Mouse (Mus musculus) frontal cortex, adult (tissue): Measurements from ENCODE around the gene Nebl.
A peak's percentile ranks its signal among the peaks of the same experiment; 100 is the strongest.

Experiments
- ATAC-seq: cut with Nextera tagmentation; 2 replicates; pipeline ENCODE4 v1.9.2; 2017; ENCODE audit warnings: mild to moderate bottlenecking, moderate library complexity, mixed read lengths; ENCODE audit not compliant: low TSS enrichment

Gene Nebl

GRCm38 (mm10) chr2:17640861-17641260 is 90.4 kb downstream of the Nebl start:
- no peak for ATAC-seq

DNA sequence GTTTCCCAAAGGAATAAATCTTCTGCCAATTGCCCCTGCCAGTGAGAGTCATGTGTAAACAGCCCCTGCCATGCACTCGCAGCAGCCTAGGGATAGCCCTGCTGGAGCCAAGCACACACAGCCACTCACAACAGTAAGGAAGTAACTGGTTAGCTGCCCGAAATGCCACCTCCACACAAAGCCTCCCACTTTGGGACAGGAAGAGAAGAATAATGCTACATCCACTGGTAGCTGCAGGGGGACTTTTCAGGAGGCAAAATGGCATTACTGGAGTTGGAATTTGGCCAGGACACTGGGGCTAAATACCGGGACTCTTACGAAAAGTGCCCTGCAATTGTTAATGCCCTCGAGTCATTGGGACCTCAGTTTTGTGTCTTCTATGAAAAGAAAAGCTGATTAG is 92.6 kb downstream of the Nebl start:
- peak; percentile 57; the same call in 1 of the 2 replicates for ATAC-seq

DNA sequence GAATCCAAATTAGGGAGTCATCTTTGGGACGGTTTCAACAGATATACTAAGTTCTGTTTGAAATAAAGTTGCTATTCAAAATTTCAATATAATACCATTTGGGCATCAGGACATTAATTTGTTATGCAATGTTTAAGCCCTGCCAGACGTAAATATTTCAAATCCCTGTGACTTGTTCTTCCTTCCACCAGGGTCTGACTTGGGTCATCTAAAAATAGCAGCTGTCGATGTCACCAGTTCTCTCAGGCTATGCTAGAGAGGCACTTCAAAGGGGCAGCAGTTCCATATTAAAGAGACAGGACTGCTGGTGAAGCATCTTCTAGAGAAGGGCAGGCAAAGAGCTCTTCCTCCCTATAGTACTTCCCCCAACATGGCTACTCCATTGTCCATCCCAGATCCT is 107.3 kb downstream of the Nebl start:
- ATAC-seq = no peak

GRCm38 (mm10) chr2:17610259-17610658 is 121.0 kb downstream of the Nebl start:
- no peak for ATAC-seq

DNA sequence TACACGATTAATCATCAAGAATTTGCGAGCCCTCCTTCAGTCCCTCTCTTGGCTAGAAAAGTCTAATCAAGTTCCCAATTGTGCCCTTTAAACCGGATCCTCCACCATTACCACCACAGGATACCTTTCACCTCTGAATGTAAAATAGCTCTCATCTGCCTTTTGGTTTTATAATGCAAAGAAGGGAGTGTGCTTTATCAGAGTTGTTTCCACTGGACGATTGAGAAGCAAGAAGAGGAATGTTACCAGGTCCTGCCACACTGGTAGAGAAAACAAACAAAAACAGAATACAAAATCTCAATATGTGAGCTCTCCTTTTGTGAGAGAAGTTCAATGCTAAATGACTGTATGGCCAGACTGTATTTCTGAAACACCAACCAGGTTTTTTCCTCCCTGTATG is 127.7 kb downstream of the Nebl start:
- ATAC-seq = no peak

GRCm38 (mm10) chr2:17600652-17601051 is 130.6 kb downstream of the Nebl start:
- no peak for ATAC-seq

DNA sequence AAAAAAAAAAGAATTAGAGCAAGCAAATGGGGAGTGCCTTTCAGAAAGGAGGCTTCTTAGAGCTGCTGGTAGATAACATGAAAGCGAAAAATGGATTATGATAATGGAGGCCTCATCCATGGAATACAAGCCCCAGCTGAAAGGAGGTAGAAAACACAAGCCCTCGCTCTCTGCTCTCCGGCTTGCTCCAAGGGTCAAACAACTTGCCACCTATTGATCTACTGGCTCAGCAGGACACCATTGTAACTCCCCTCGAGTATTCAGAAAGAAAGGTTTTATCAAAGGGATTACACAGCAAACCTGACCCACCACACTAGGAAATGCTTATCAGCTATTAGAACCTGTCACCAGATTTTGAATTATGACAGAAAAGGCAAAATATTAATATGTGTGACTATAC is 131.4 kb downstream of the Nebl start:
- ATAC-seq = no peak

DNA sequence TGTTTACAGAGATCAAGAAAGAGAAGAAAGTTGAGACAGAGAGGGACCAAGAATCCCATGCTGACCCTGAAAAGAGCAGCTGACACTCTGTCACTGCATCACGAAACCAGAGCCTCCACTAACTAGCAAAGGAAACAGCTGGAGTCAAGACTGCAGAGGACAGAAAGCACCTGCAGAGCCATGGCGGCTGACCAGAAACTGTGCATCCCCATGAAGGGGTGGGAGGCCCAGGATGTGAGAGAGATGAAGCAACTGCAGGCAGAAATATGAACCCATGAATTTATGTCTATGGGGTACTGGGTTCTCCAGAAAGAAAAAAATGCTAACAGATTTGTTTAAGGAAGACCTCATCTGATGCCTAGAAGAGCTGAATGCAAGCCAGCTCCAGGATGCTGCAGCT is 133.3 kb downstream of the Nebl start:
- peak; percentile 52 for ATAC-seq

DNA sequence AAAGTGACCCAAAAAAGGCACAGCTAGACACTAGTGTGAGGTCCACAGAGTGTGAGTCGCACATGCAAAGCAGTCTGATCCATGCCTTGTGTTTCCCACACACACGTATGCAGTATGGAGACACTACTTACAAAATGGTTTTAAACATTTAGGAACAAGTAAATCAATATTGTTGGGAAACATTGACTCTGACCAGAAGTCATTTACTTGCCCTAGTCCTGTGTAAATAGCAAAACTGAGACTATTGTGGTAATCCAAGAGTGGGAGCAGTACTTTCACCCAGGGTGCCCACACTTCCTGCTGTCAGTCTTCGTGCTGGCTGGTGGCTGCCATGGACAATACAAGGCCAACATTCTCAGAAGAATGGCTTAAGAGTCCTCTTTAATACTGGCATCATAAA is 141.6 kb downstream of the Nebl start:
- no peak for ATAC-seq

GRCm38 (mm10) chr2:17585329-17585992 is 145.8 kb downstream of the Nebl start:
- no peak for ATAC-seq

DNA sequence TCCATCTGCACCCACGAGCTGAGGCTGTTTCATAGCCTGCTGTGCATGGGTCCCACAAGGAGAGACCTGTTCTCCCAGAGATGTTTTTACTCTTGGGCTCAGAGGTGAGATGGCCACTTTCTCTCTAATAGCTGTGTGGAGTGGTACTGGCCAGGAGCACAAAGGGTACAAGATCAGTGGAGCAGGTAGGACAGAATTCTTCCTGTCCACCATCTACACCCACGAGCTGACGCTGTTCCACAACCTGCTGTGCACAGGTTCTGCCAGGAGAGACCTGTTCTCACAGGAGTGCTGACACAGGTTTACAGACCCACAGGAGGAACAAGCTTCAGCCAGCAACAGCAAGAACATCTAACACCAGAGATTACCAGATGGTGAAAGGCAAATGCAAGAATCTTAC is 155.6 kb downstream of the Nebl start:
- no peak for ATAC-seq

- ATAC-seq = no peak
Observed at GRCm38 (mm10) chr2:17571716-17572115, 159.5 kb downstream of the Nebl start.

DNA sequence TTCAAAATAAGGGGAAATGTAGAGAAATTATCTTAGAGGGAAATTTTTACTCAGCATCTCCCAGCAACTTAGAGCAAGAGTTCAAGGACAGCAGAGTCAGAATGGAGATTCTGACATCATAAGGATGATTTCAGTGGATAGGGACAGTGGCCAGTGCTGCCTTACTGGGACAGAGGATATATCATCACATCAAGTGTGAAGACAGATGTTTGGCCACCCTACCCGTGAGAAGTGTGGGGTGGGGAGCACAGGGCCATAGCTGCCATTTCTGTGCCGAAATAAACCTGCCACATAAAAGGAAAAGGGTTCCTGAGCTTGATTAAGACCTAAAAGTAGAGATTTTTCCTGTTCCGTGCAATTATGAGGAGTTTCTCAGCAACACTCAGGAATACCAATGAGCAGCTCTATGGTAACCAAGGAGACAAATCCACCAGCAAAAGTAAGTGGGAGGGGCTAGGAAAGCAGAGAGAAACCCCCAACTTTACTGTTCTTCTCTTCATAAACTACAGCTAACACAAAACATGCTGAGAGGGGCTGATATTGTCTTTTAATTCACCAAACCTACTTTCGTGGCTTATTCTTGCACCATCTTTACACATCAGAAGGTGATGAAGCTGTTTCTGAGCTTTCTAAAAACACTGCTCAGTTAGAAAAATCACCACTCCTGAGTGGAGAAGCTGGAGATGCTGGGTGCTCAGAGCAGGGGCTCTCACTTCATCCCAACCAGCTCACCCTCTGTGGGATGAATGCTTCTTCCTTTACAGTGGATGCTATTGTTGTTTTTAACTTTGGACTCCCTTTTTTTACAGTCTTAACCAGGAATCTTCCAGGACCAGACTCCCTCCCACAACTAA is 172.1 kb downstream of the Nebl start:
- ATAC-seq = peak; percentile 67

DNA sequence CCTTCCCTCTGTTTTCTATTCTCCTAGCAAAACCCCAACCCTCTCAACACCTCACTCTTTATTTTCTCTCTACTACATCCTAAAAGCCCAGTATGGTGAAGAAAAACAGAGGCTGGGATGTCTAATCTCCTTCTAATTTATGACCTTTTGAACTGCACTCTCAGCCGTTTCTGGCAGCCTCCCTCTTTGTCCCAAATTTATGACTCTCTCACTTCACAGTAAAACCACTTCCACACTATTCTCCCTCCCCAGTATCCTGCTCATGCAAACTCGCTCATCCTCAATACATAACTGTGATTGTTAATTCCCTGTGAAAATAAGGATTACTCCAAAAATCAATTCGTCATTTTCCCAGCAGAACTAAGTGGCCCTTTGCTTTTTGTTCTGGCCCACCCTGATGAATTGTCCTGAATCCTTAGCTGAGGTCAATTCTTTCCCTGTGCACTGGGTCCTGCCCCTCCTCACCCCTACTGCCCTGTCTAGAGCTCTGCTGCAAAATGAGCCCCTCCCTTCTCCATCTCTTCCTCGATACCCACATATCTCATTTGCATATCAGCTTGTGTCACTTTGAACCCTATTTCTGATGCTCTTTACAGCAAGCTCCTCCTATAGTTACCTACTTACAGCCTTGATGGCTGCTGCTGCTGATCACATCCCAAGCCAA is 181.2 kb downstream of the Nebl start:
- no peak for ATAC-seq

- no peak for ATAC-seq
Observed at GRCm38 (mm10) chr2:17546354-17546948, 184.8 kb downstream of the Nebl start.

DNA sequence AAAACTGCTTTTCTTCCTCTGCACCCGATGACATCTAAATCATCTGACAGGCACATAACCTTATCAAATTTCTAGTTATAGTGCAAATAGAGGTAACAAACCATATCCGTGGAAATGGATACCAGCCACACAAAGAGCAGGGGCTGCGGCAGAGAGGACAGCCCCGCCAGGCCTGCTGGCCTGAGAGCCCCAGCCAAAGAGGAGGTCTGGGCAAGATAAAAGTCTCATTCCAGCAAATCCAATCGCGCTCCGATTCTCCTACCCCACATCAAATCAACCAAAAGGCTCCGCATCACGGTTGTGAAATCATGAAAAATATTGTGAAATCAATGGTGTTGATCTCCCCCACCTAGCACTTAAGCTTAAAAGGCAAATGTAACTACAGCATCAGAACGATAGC is 191.5 kb downstream of the Nebl start:
- no peak for ATAC-seq

GRCm38 (mm10) chr2:17538493-17538892 is 192.8 kb downstream of the Nebl start:
- ATAC-seq = peak; percentile 94

DNA sequence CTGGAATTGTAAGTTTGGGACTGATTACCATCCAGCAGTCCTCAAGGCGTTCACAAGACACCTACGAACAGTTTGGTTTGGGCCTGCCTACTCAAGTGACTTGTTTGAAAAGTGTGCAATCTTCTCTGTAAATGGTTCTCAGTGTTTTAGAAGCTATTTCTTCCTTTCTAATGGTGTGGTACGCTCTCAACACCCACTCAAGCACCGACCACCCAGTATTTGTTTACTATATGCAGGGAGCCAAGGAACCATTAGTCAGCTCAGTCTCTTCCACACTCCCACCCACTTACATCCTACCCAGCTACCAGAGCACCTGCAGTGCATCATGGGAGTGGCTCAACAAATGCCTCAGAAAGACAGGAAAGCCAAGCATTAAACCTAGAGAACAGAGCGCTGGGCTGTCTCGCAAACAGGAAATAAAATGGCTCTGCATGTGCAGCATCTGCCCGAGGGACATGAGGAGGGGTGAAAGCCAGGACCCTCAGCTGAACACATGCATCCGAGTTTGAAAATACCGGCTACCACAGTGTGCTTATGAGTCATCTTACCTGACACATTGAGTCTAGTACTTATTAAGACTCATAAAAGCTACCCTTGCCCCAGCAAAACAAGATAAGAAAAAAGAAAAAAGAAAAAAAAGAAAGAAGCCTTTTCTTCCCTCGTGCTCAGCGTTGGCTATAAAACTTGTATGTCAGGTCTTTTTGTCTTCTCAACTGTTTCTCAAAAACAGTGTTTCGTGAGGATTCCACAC is 199.7 kb downstream of the Nebl start:
- peak; percentile 96 for ATAC-seq

GRCm38 (mm10) chr2:17525739-17526526 is 205.3 kb downstream of the Nebl start:
- no peak for ATAC-seq

- ATAC-seq = no peak
Observed at GRCm38 (mm10) chr2:17525211-17525610, 206.1 kb downstream of the Nebl start.
